11 mouse cellular contexts compared by ENCODE assay signal in the genomic region with DNA sequence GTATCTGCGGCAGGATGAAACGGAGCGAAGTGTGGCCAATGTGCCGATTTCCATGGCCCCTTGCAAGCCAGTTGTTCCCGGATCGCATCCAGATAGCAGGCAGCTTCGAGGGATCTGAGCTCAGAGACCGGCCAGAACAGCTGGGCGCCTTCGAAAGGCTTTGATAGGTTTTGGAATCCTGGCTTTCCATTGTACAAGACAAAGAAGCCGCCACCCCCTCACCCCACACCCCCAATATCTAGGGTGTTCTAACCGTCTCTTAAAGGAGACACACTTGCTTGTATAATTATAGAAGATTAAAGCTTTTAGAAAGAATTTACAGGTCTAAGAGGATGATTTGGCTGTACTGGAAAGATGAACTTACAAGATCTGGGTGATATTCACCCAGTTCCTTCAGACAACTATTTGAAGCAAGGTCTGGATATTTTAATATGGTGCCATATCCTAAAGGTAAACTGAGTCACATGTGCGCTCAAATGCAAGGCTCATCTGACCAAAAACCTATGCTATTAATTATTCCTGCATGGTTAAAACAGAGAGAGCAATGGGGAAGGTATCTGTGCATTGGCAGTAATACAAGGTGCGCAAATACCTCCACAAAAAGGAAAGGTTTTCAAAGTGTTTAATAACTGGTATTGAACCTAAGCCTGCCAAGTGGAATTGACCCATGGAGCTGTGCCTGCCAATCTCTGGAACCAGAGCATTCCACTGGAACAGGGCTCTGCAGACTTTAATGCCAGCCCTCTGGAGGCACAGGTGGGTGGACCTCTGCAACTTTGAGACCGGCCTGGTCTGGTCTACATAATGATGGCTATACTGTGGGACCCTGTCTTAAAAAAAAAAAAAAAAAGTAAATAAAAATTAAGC.
DNase-seq lines count a peak whose midpoint lies in the region; ATAC-seq and TF ChIP-seq lines count a peak whose summit lies in the region.
"Had no signal": no experiment of that assay in that cellular context is flagged by ENCODE, and none has a peak within 500 bp of the region (broad histone marks: within the 10 kb centered on the region; RNA-seq: fewer than 3 reads in every experiment).

No protein-coding gene starts in this region.

- H3K36me3 ChIP-seq in limb, embryonic 15.5 days = no peaks in the 10 kb centered on the region

- 0 out of 2 replicates have a peak, but pooled peaks have one; percentile 23 for ATAC-seq in limb, embryonic 15.5 days (ENCODE audit: insufficient number of reproducible peaks, low FRiP score, low TSS enrichment, low read depth)
- ATAC-seq: Patski had no signal

- H3K27me3 ChIP-seq in limb, embryonic 15.5 days = no peaks in the 10 kb centered on the region
- H3K27me3 ChIP-seq: Patski had no signal

- intact Hi-C loops in gastrocnemius, adult 2 months (cut with DNase I) = no loop called here
- intact Hi-C loops in gastrocnemius, postnatal 36 days (cut with DNase I) = no loop called here

- 72% methylated on average over 15 of the region's 15 CpGs for WGBS in lung, adult 2 months
- WGBS in limb, embryonic 15.5 days = 45% methylated on average over 15 of the region's 15 CpGs
- 44% methylated on average over 15 of the region's 15 CpGs for WGBS in olfactory bulb, adult 2 months

- H3K4me1 ChIP-seq in lung, adult 2 months (ENCODE audit: control insufficient read depth, insufficient read depth, low read length) = no peaks in the 10 kb centered on the region
- H3K4me1 ChIP-seq in limb, embryonic 15.5 days = peaks cover 24% of the 10 kb centered on the region
- peaks cover 3% of the 10 kb centered on the region for H3K4me1 ChIP-seq in olfactory bulb, adult 2 months (ENCODE audit: control insufficient read depth, insufficient read depth, low read length)

- H3K4me3 ChIP-seq in gastrocnemius, adult 2 months = no peak overlapping the region
- H3K4me3 ChIP-seq in lung, adult 2 months (replicated peaks; ENCODE audit: extremely low read depth, low read depth, low read length) = no peak overlapping the region
- H3K4me3 ChIP-seq in limb, embryonic 15.5 days = no peak overlapping the region
- H3K4me3 ChIP-seq in olfactory bulb, adult 2 months (ENCODE audit: insufficient read depth, low read depth, low read length) = peak overlapping the region; percentile 6; the same call in 1 of the 2 replicates
- no peak overlapping the region for H3K4me3 ChIP-seq in layer of hippocampus, adult 2 months
- H3K4me3 ChIP-seq: myocyte had no signal

- H3K9me3 ChIP-seq in limb, embryonic 15.5 days = no peaks in the 10 kb centered on the region

- TF ChIP-seq POLR2A in lung, adult 2 months (IDR thresholded peaks at IDR 0.05; ENCODE audit: borderline replicate concordance, extremely low read depth, low read depth, low read length) = no peak
- no peak for TF ChIP-seq POLR2A in olfactory bulb, adult 2 months (IDR thresholded peaks at IDR 0.05; ENCODE audit: insufficient read depth, low read depth, low read length)

- H3K4me2 ChIP-seq in limb, embryonic 15.5 days = no peak overlapping the region

- TF ChIP-seq CTCF in gastrocnemius, adult 2 months (IDR thresholded peaks at IDR 0.05) = no peak
- TF ChIP-seq CTCF in lung, adult 2 months (IDR thresholded peaks at IDR 0.05; ENCODE audit: insufficient read depth, low read length) = no peak
- no peak for TF ChIP-seq CTCF in olfactory bulb, adult 2 months (IDR thresholded peaks at IDR 0.05; ENCODE audit: insufficient read depth, low read depth, low read length)
- no peak for TF ChIP-seq CTCF in layer of hippocampus, adult 2 months (conservative IDR thresholded peaks at IDR 0.05)

- peak; percentile 23 for DNase-seq in gastrocnemius, adult 2 months
- DNase-seq in gastrocnemius, postnatal 36 days = no peak
- DNase-seq in lung, postnatal 14 days = peak; percentile 14
- no peak for DNase-seq in lung, adult 2 months
- no peak for DNase-seq in cerebellum, postnatal 14 days
- no peak for DNase-seq in layer of hippocampus, adult 2 months (ENCODE audit: low spot score in 2 of 2)
- DNase-seq: right cerebral cortex, postnatal 4 days had no signal

- no peak overlapping the region for H3K9ac ChIP-seq in limb, embryonic 15.5 days

- H3K27ac ChIP-seq in gastrocnemius, adult 2 months = no peak overlapping the region
- no peak overlapping the region for H3K27ac ChIP-seq in limb, embryonic 15.5 days
- no peak overlapping the region for H3K27ac ChIP-seq in olfactory bulb, adult 2 months (ENCODE audit: insufficient read depth, low read depth, low read length)
- H3K27ac ChIP-seq in layer of hippocampus, adult 2 months = no peak overlapping the region

Comparison
In these comparisons a context has a peak if more than half of its experiments do, and no peak if none do; other contexts are left out.
1. DNase-seq: peak in gastrocnemius, adult 2 months (single experiment) and lung, postnatal 14 days (single experiment); none in gastrocnemius, postnatal 36 days (0 of 2), lung, adult 2 months (single experiment), cerebellum, postnatal 14 days (0 of 2) and layer of hippocampus, adult 2 months (0 of 2).